Mouse (Mus musculus): ENCODE measurements around the gene Hspa1l.

GRCm38 (mm10) chr17:34981690-34982180, 9.2 kb downstream of the Hspa1l start, which contains the start of gene Lsm2:
- TF ChIP-seq CTCF (IDR thresholded peaks at IDR 0.05; ENCODE audit: low read depth, low read length), result no peak
- TF ChIP-seq POLR2A (IDR thresholded peaks at IDR 0.05; ENCODE audit: borderline replicate concordance, low read depth, low read length), result no peak; the same call in 1 of the 2 replicates

All from bone marrow macrophage, adult 2 months (primary cell).